ENCODE assay signal across 11 mouse cellular contexts in the genomic region with DNA sequence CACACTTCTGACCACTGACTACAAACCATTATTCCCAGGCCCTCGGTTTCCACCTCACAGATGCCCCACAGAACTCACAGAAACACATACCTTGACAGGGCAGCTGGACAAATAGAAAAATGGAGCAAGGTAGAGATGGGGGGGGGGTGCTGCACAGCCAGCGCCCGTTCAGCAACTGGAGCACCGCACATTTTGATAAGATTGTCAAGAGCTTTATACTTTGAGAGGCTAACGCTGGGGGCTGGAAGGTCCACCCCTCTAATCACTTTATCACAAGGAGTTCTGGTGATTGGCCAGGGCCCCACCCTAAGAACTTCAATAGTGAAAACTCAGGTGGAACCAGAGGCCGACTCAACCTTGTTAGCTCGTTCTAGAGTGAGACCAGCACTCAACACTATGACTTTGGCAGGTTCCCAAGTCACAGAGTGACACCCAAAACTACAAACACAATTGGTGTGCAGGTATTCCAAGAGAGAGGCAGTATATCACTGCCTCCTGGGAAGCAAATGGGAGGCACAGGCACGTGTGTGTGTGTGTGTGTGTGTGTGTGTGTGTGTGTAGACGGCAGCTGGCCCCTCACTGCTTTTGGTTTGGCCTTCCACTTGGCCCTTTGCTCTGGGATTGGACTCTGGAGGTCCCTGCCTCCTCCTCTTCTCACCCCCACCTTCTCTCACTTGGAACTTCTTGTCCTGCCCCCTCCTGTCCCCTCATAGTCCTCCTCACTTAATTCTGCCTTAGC. TPM values are rescaled to one million over a fixed set of nuclear protein-coding genes. Genes with fewer than 3 reads are reported as not detected.
DNase-seq lines count a peak whose midpoint lies in the region; ATAC-seq and TF ChIP-seq lines count a peak whose summit lies in the region.
"Had no signal": no experiment of that assay in that cellular context is flagged by ENCODE, and none has a peak within 500 bp of the region (broad histone marks: within the 10 kb centered on the region; RNA-seq: fewer than 3 reads in every experiment).

No protein-coding gene starts in this region.

- H3K9me3 ChIP-seq in hindbrain, postnatal 0 days (ENCODE audit: low read length) = no peaks in the 10 kb centered on the region
- H3K9me3 ChIP-seq in hindbrain, embryonic 10.5 days = no peaks in the 10 kb centered on the region
- no peaks in the 10 kb centered on the region for H3K9me3 ChIP-seq in lung, postnatal 0 days (ENCODE audit: low read length)
- H3K9me3 ChIP-seq in neural tube, embryonic 15.5 days (replicated peaks) = no peaks in the 10 kb centered on the region
- H3K9me3 ChIP-seq: hindbrain, embryonic 12.5 days had no signal

- no peak for TF ChIP-seq CTCF in cerebellum, adult 2 months (IDR thresholded peaks at IDR 0.05; ENCODE audit: borderline replicate concordance, insufficient read depth, low read depth, low read length)
- TF ChIP-seq CTCF in hindbrain, postnatal 0 days (IDR thresholded peaks at IDR 0.05; ENCODE audit: low read depth) = no peak
- TF ChIP-seq CTCF in lung, postnatal 0 days (IDR thresholded peaks at IDR 0.05) = no peak
- no peak for TF ChIP-seq CTCF in left cerebral cortex, adult 2 months (IDR thresholded peaks at IDR 0.05)

- peak; percentile 39 for ATAC-seq in hindbrain, postnatal 0 days
- ATAC-seq in lung, postnatal 0 days = peak; percentile 78
- ATAC-seq in neural tube, embryonic 15.5 days (ENCODE audit: low FRiP score) = 0 out of 2 replicates have a peak, but pooled peaks have one; percentile 5
- ATAC-seq: activated CD4-positive, CD25-positive, alpha-beta regulatory T cell, adult 4 months had no signal

- TF ChIP-seq POLR2A in cerebellum, adult 2 months (IDR thresholded peaks at IDR 0.05; ENCODE audit: borderline replicate concordance, insufficient read depth, low read length) = no peak

- intact Hi-C loops in left cerebral cortex, adult 2 months (cut with DNase I) = no loop called here

- H3K4me1 ChIP-seq in cerebellum, adult 2 months (ENCODE audit: control insufficient read depth, insufficient read depth, low read length) = peaks cover 58% of the 10 kb centered on the region
- H3K4me1 ChIP-seq in hindbrain, postnatal 0 days (ENCODE audit: insufficient read depth, low read length) = peaks cover 12% of the 10 kb centered on the region; the same call in 1 of the 2 replicates
- H3K4me1 ChIP-seq in hindbrain, embryonic 10.5 days (replicated peaks) = no peaks in the 10 kb centered on the region
- H3K4me1 ChIP-seq in lung, postnatal 0 days (ENCODE audit: insufficient read depth, low read depth, low read length) = no peaks in the 10 kb centered on the region; the same call in 1 of the 2 replicates
- peaks cover 27% of the 10 kb centered on the region for H3K4me1 ChIP-seq in neural tube, embryonic 15.5 days

- H3K27ac ChIP-seq in cerebellum, adult 2 months (ENCODE audit: insufficient read depth, low read length) = peak overlapping the region; percentile 62
- H3K27ac ChIP-seq in hindbrain, postnatal 0 days = no peak overlapping the region
- no peak overlapping the region for H3K27ac ChIP-seq in hindbrain, embryonic 10.5 days
- H3K27ac ChIP-seq in lung, postnatal 0 days (ENCODE audit: low read length) = no peak overlapping the region
- H3K27ac ChIP-seq in neural tube, embryonic 15.5 days (replicated peaks) = no peak overlapping the region
- H3K27ac ChIP-seq in left cerebral cortex, adult 2 months = no peak overlapping the region
- H3K27ac ChIP-seq: hindbrain, embryonic 12.5 days; liver, embryonic 14.5 days had no signal

- no peak overlapping the region for H3K4me3 ChIP-seq in cerebellum, adult 2 months (replicated peaks; ENCODE audit: insufficient read depth, low read depth, low read length)
- no peak overlapping the region for H3K4me3 ChIP-seq in hindbrain, postnatal 0 days (ENCODE audit: low read length)
- no peak overlapping the region for H3K4me3 ChIP-seq in hindbrain, embryonic 10.5 days
- no peak overlapping the region for H3K4me3 ChIP-seq in lung, postnatal 0 days (ENCODE audit: low read depth, low read length)
- H3K4me3 ChIP-seq in neural tube, embryonic 15.5 days (replicated peaks) = no peak overlapping the region
- no peak overlapping the region for H3K4me3 ChIP-seq in left cerebral cortex, adult 2 months
- H3K4me3 ChIP-seq: hindbrain, embryonic 12.5 days had no signal

- WGBS in cerebellum, adult 2 months = 57% methylated on average over 9 of the region's 9 CpGs
- WGBS in hindbrain, postnatal 0 days = 75% methylated on average over 9 of the region's 9 CpGs
- 86% methylated on average over 9 of the region's 9 CpGs for WGBS in hindbrain, embryonic 10.5 days
- WGBS in lung, postnatal 0 days = 41% methylated on average over 9 of the region's 9 CpGs
- WGBS in neural tube, embryonic 15.5 days = 70% methylated on average over 9 of the region's 9 CpGs

- no peak overlapping the region for H3K4me2 ChIP-seq in hindbrain, postnatal 0 days (ENCODE audit: low read depth, low read length)
- H3K4me2 ChIP-seq in lung, postnatal 0 days (replicated peaks; ENCODE audit: low read depth, low read length) = 0 out of 2 replicates have a peak overlapping the region, but pooled peaks have one; percentile 18
- H3K4me2 ChIP-seq in neural tube, embryonic 15.5 days = no peak overlapping the region
- H3K4me2 ChIP-seq: hindbrain, embryonic 12.5 days had no signal

- H3K36me3 ChIP-seq in hindbrain, postnatal 0 days (ENCODE audit: insufficient read depth, low read length) = no peaks in the 10 kb centered on the region
- H3K36me3 ChIP-seq in hindbrain, embryonic 10.5 days = no peaks in the 10 kb centered on the region
- H3K36me3 ChIP-seq in lung, postnatal 0 days (ENCODE audit: insufficient read depth, low read length) = no peaks in the 10 kb centered on the region
- H3K36me3 ChIP-seq in neural tube, embryonic 15.5 days = no peaks in the 10 kb centered on the region
- H3K36me3 ChIP-seq: hindbrain, embryonic 12.5 days had no signal

- DNase-seq in cerebellum, adult 2 months = no peak
- DNase-seq in cerebellum, adult 9-10 months = no peak
- DNase-seq in hindbrain, postnatal 0 days (ENCODE audit: low spot score) = peak; percentile 10
- DNase-seq in hindbrain, embryonic 10.5 days (ENCODE audit: low spot score) = no peak
- DNase-seq in lung, postnatal 0 days (ENCODE audit: low spot score) = peak; percentile 71
- no peak for DNase-seq in left cerebral cortex, adult 2 months (ENCODE audit: extremely low spot score in 1 of 2, low spot score in 2 of 2)
- no peak for DNase-seq in adrenal gland, postnatal 14 days

- no peak overlapping the region for H3K9ac ChIP-seq in hindbrain, postnatal 0 days (replicated peaks; ENCODE audit: low read length)
- H3K9ac ChIP-seq in lung, postnatal 0 days (replicated peaks; ENCODE audit: low read depth) = no peak overlapping the region
- H3K9ac ChIP-seq in neural tube, embryonic 15.5 days (replicated peaks) = no peak overlapping the region
- H3K9ac ChIP-seq: hindbrain, embryonic 12.5 days; liver, embryonic 14.5 days had no signal

- TF ChIP-seq EP300 in lung, postnatal 0 days (IDR thresholded peaks at IDR 0.05) = no peak

- H3K27me3 ChIP-seq in cerebellum, adult 2 months (ENCODE audit: control insufficient read depth, insufficient read depth, low read length) = no peaks in the 10 kb centered on the region
- no peaks in the 10 kb centered on the region for H3K27me3 ChIP-seq in hindbrain, postnatal 0 days (ENCODE audit: insufficient read depth, low read length)
- no peaks in the 10 kb centered on the region for H3K27me3 ChIP-seq in hindbrain, embryonic 10.5 days (ENCODE audit: insufficient read depth, poor library complexity, severe bottlenecking)
- no peaks in the 10 kb centered on the region for H3K27me3 ChIP-seq in lung, postnatal 0 days (replicated peaks; ENCODE audit: insufficient read depth, low read length)
- H3K27me3 ChIP-seq in neural tube, embryonic 15.5 days (replicated peaks) = no peaks in the 10 kb centered on the region
- H3K27me3 ChIP-seq: hindbrain, embryonic 12.5 days had no signal

RNA-seq across cellular contexts. Expression of gene Tmem229b, which starts 24.0 kb away (rescaled TPM):
- 80.8 and 90.8 TPM in 2 replicates for polyA plus RNA-seq in cerebellum, adult 2 months (2012; rRNA removed)
- 192 and 214 TPM in 2 replicates for total RNA-seq in hindbrain, postnatal 0 days (2014; rRNA removed)
- 51.0 and 54.4 TPM in 2 replicates for polyA plus RNA-seq in hindbrain, postnatal 0 days (2015; fragmentation: Nextera tagmentation; extraction: Ambion mirVana)
- 4.5 and 7.3 TPM in 2 replicates for polyA plus RNA-seq in hindbrain, embryonic 10.5 days (2016; fragmentation: Nextera tagmentation; extraction: Ambion mirVana)
- polyA plus RNA-seq in lung, postnatal 0 days (2015; fragmentation: Nextera tagmentation; extraction: Ambion mirVana) = 5.1 and 5.3 TPM in 2 replicates
- polyA plus RNA-seq in neural tube, embryonic 15.5 days (2015; fragmentation: Nextera tagmentation; extraction: Ambion mirVana) = 62.5 and 65.9 TPM in 2 replicates
- 10 to 100 TPM; 24.7 to 33.1 TPM for total RNA-seq in left cerebral cortex, adult 2 months (2021)
- 12.6 and 15.5 TPM in 2 replicates for total RNA-seq in adrenal gland, postnatal 14 days (2021)

RNA-seq across cellular contexts. Expression of gene Plekhh1, which starts 45.5 kb away (rescaled TPM):
- polyA plus RNA-seq in cerebellum, adult 2 months (2012; rRNA removed) = 34.2 and 36.7 TPM in 2 replicates
- 5.5 and 5.9 TPM in 2 replicates for total RNA-seq in hindbrain, postnatal 0 days (2014; rRNA removed)
- 1.2 and 1.4 TPM in 2 replicates for polyA plus RNA-seq in hindbrain, postnatal 0 days (2015; fragmentation: Nextera tagmentation; extraction: Ambion mirVana)
- polyA plus RNA-seq in hindbrain, embryonic 10.5 days (2016; fragmentation: Nextera tagmentation; extraction: Ambion mirVana) = 6.7 TPM in 2 replicates
- polyA plus RNA-seq in lung, postnatal 0 days (2015; fragmentation: Nextera tagmentation; extraction: Ambion mirVana) = 1.9 and 2.2 TPM in 2 replicates
- polyA plus RNA-seq in neural tube, embryonic 15.5 days (2015; fragmentation: Nextera tagmentation; extraction: Ambion mirVana) = 2.0 and 2.7 TPM in 2 replicates
- total RNA-seq in left cerebral cortex, adult 2 months (2021) = 10 to 100 TPM in 1 of 2 experiments, 1 to 10 TPM in 1; 9.1 to 12.1 TPM
- 1.8 and 2.6 TPM in 2 replicates for total RNA-seq in adrenal gland, postnatal 14 days (2021)

Comparison
In these comparisons a context has a peak if more than half of its experiments do, and no peak if none do; other contexts are left out.
1. DNase-seq: peak in hindbrain, postnatal 0 days (single experiment) and lung, postnatal 0 days (single experiment); none in cerebellum, adult 2 months (0 of 2), cerebellum, adult 9-10 months (single experiment), hindbrain, embryonic 10.5 days (single experiment), left cerebral cortex, adult 2 months (0 of 2) and adrenal gland, postnatal 14 days (single experiment).
2. ATAC-seq: peak in every context shown above with its lines; median percentile 78 in lung, postnatal 0 days; 39 in hindbrain, postnatal 0 days; 5 in neural tube, embryonic 15.5 days.